Mouse (Mus musculus) brain, embryonic 14.5 days (tissue): ENCODE results near the gene Zbtb16.

Experiments
- CTCF ChIP-seq: fragments of 200-500 bp; IDR thresholded peaks from 2 replicates; pipeline ENCODE4 v1.5.1; 2012; ENCODE audit warnings: inconsistent platforms, mild to moderate bottlenecking, moderate library complexity, borderline replicate concordance; ENCODE audit not compliant: insufficient read depth, insufficient read length; ENCODE audit errors: extremely low read depth
- POLR2A ChIP-seq: fragments of 200-500 bp; IDR thresholded peaks from 2 replicates; pipeline ENCODE4 v1.6.1; 2012; ENCODE audit warnings: mild to moderate bottlenecking, inconsistent platforms, borderline replicate concordance; ENCODE audit not compliant: poor library complexity, insufficient read depth, insufficient read length, severe bottlenecking; ENCODE audit errors: extremely low read depth

- TF ChIP-seq CTCF (no peak), POLR2A (no peak)
Observed at GRCm38 (mm10) chr9:48728083-48728730, 107.8 kb downstream of the Zbtb16 start.
